Mouse (Mus musculus): ENCODE measurements around the gene Plekha5. TPM values are rescaled to one million over a fixed set of nuclear protein-coding genes. Genes with fewer than 3 reads are reported as not detected.
"Not testable (repeated sequence)": the region's sequence is repeated elsewhere in the genome, so short reads cannot be mapped to it uniquely, and the experiment has no call there.

Plekha5 gene
- polyA plus RNA-seq, 1 experiment = not detected

DNA sequence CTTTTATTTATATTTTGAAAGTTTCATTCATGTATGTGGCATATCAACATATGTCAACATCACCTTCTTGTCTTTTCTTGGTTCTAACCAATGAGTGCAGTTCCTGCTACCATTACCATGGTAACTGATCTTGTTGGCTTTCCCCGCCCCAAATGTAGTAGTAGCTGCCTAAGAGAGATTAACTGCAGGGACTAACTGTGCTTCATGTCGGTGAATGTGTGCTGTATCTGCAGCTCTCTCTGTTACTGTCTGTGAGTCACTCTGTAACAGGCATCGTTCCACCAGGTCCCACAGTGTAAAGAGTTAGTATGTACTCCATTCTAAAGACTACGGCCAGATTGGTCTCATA, 153.9 kb downstream of the Plekha5 start:
- TF ChIP-seq POLR2A (IDR thresholded peaks at IDR 0.05; ENCODE audit: insufficient read depth, low read depth, low read length) = no peak
- TF ChIP-seq CTCF (IDR thresholded peaks at IDR 0.05; ENCODE audit: insufficient read depth, low read depth, low read length) = no peak
- Histone ChIP-seq H3K4me3 (ENCODE audit: insufficient read depth, low read depth, low read length) (no peak overlapping the region), H3K27ac (ENCODE audit: insufficient read depth, low read depth, low read length) (no peak overlapping the region), H3K4me1 (ENCODE audit: control insufficient read depth, insufficient read depth, low read length) (peaks cover 8% of the 10 kb centered on the region; the same call in 1 of the 2 replicates)
- 71% methylated on average over 4 of the region's 4 CpGs for WGBS

GRCm38 (mm10) chr6:140578985-140579384, 155.1 kb downstream of the Plekha5 start:
- H3K4me1 ChIP-seq (ENCODE audit: control insufficient read depth, insufficient read depth, low read length); H3K4me3 ChIP-seq (ENCODE audit: insufficient read depth, low read depth, low read length); H3K27ac ChIP-seq (ENCODE audit: insufficient read depth, low read depth, low read length): not testable (repeated sequence)

DNA sequence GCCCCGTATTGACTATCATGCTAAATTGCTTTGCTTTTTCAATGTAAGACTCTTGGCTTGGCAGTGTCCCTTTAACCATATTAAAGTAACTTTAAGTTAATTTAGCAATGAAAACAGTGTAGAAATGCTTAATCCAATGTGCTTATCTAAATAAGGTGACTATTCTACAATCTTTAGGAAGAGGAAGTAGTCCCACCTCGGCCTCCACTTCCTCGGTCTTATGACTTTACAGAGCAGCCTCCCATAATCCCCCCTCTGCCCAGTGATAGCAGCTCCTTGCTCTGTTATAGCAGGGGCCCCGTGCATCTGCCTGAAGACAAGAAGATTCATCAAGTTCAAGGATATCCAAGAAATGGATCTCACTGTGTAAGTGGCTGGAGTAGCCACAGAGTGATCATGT, 156.3 kb downstream of the Plekha5 start:
- Histone ChIP-seq H3K4me3 (ENCODE audit: insufficient read depth, low read depth, low read length) (no peak overlapping the region), H3K27ac (ENCODE audit: insufficient read depth, low read depth, low read length) (no peak overlapping the region), H3K4me1 (ENCODE audit: control insufficient read depth, insufficient read depth, low read length) (peaks cover 8% of the 10 kb centered on the region; the same call in 1 of the 2 replicates)
- TF ChIP-seq CTCF (IDR thresholded peaks at IDR 0.05; ENCODE audit: insufficient read depth, low read depth, low read length) (no peak), POLR2A (IDR thresholded peaks at IDR 0.05; ENCODE audit: insufficient read depth, low read depth, low read length) (no peak)
- 86% methylated on average over 4 of the region's 4 CpGs for WGBS

GRCm38 (mm10) chr6:140586714-140587259, 162.9 kb downstream of the Plekha5 start:
- 58% methylated on average over 8 of the region's 8 CpGs for WGBS
- Histone ChIP-seq H3K27ac (ENCODE audit: insufficient read depth, low read depth, low read length) (no peak overlapping the region), H3K4me1 (ENCODE audit: control insufficient read depth, insufficient read depth, low read length) (peaks cover 7% of the 10 kb centered on the region)

GRCm38 (mm10) chr6:140591331-140591730, 167.5 kb downstream of the Plekha5 start:
- no peak overlapping the region for H3K4me3 ChIP-seq (ENCODE audit: insufficient read depth, low read depth, low read length)
- 60% methylated on average over 5 of the region's 5 CpGs for WGBS
- H3K27ac ChIP-seq (ENCODE audit: insufficient read depth, low read depth, low read length) = no peak overlapping the region
- H3K4me1 ChIP-seq (ENCODE audit: control insufficient read depth, insufficient read depth, low read length) = peaks cover 12% of the 10 kb centered on the region
- TF ChIP-seq POLR2A (IDR thresholded peaks at IDR 0.05; ENCODE audit: insufficient read depth, low read depth, low read length) (no peak), CTCF (IDR thresholded peaks at IDR 0.05; ENCODE audit: insufficient read depth, low read depth, low read length) (no peak)

More at GRCm38 (mm10) chr6:140586714-140587259, 162.9 kb downstream of the Plekha5 start:
- H3K4me3 ChIP-seq (ENCODE audit: insufficient read depth, low read depth, low read length) = no peak overlapping the region
- no peak for TF ChIP-seq POLR2A (IDR thresholded peaks at IDR 0.05; ENCODE audit: insufficient read depth, low read depth, low read length)

DNA sequence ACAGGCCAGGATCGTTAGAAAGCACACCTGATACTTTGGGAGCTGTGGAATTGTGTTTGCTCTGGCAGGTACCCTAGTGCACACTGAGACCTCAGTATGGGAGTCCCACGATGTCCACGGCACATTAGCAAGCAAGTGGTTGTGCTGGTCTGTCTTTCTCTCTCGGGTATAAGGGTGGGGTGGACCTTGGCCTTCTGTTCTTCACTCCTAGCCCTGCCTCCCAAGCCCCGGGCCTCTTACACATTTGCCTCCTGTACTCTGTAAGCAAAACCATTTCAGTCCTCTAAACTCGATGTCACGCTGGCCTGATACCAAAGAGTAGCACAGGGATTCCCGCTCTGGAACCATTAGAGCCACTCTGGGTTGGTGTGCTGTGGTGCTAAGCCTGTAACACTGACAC, 168.9 kb downstream of the Plekha5 start:
- peaks cover 8% of the 10 kb centered on the region for H3K4me1 ChIP-seq (ENCODE audit: control insufficient read depth, insufficient read depth, low read length)
- no peak overlapping the region for H3K4me3 ChIP-seq (ENCODE audit: insufficient read depth, low read depth, low read length)
- TF ChIP-seq CTCF (IDR thresholded peaks at IDR 0.05; ENCODE audit: insufficient read depth, low read depth, low read length) = no peak
- TF ChIP-seq POLR2A (IDR thresholded peaks at IDR 0.05; ENCODE audit: insufficient read depth, low read depth, low read length) = no peak
- H3K27ac ChIP-seq (ENCODE audit: insufficient read depth, low read depth, low read length) = peak overlapping the region; percentile 45; the same call in 1 of the 2 replicates
- 82% methylated on average over 8 of the region's 8 CpGs for WGBS

DNA sequence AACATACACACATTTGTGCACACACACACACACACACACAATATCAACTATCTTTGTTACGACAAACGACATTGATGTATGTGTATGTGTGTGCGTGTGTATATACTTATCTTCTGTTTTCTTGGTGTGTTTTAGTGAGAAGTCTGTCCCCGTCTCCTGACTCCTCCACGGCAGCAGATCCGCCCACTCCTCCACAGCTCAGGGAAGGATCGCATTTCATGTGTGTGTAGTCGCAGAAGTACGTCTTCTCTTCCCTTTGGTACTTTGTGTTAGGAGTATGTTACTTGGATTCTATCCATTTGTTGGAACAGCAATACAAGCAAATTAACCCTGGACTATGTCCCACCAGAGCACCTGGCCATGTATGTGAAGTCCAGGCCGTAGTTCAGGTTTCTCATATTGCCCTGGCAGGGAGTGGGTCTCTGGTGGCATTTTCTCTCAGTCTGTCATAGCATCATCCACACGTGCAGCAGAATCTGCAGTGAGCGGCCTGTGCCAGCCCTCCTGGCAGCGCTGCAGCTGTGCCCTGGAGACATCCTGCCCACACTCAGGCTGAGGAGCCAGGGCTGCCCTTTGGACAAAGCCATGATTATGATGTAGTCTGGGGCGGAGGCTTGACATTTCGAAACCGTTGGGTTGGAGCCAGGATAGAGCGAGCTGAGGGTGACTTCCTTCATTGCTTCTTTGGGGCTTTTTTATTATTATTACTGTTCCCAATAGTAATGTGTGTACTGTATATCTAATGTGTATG, 169.7 kb downstream of the Plekha5 start:
- Histone ChIP-seq H3K4me3 (ENCODE audit: insufficient read depth, low read depth, low read length) (no peak overlapping the region), H3K4me1 (ENCODE audit: control insufficient read depth, insufficient read depth, low read length) (peaks cover 8% of the 10 kb centered on the region), H3K27ac (ENCODE audit: insufficient read depth, low read depth, low read length) (peak overlapping the region; percentile 45; the same call in 1 of the 2 replicates)
- 34% methylated on average over 17 of the region's 17 CpGs for WGBS
- TF ChIP-seq CTCF (IDR thresholded peaks at IDR 0.05; ENCODE audit: insufficient read depth, low read depth, low read length) = no peak
- TF ChIP-seq POLR2A (IDR thresholded peaks at IDR 0.05; ENCODE audit: insufficient read depth, low read depth, low read length) = no peak

- WGBS = 96% methylated on average over 6 of the region's 6 CpGs
- H3K4me1 ChIP-seq (ENCODE audit: control insufficient read depth, insufficient read depth, low read length); H3K27ac ChIP-seq (ENCODE audit: insufficient read depth, low read depth, low read length); H3K4me3 ChIP-seq (ENCODE audit: insufficient read depth, low read depth, low read length): not testable (repeated sequence)
These were observed 171.7 kb downstream of the Plekha5 start for GRCm38 (mm10) chr6:140595551-140595950.

DNA sequence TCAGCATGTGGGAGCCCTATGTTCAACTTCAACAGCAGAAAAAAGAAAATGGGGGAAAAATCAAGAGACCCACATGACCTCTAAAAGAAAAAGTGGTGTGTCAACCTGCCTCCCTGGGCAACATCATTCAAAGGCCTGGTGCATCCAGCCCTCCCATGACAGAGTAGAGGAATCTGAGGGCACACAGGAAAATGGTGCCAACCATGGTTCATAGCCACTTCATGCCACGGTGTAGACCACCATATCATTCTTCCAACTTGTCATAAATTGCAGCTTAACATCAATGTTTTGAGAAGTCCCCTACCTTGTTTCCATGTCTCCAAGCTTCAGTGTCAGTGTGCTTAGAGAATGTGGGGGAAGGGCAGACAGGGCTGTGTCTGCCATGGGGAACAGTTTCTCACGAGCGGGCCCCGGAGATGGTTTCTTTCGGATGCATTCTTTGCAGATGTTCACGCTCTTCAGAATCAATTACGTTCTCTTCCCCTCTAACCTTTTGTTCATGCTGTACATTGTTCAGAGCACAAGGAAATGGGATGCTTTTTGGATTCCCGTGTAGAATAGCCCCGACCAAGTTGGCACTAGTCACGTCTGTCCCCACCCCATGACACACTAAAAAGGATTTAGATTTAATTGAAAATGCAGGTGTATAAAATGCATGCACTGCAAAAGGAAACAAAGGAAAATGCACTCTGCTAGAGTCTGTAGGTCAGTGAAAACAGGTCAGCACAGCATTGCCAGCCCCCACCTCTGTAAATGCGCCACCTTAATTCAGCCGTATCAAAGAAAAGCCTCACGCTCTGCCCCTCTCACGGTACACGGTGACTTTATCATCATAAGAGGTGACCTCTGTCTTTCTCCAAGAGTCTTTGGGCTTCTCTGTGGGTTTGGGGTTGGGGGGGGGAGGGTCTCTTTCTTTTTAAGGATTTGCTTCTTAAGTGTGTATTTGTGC, 173.8 kb downstream of the Plekha5 start:
- Histone ChIP-seq H3K4me1 (ENCODE audit: control insufficient read depth, insufficient read depth, low read length) (peaks cover 7% of the 10 kb centered on the region), H3K4me3 (ENCODE audit: insufficient read depth, low read depth, low read length) (no peak overlapping the region), H3K27ac (ENCODE audit: insufficient read depth, low read depth, low read length) (no peak overlapping the region)
- 72% methylated on average over 15 of the region's 15 CpGs for WGBS
- TF ChIP-seq POLR2A (IDR thresholded peaks at IDR 0.05; ENCODE audit: insufficient read depth, low read depth, low read length) = no peak
- TF ChIP-seq CTCF (IDR thresholded peaks at IDR 0.05; ENCODE audit: insufficient read depth, low read depth, low read length) = no peak

Measured in olfactory bulb, adult 2 months (tissue).